Mouse (Mus musculus): ENCODE measurements around the gene Szt2.

DNA sequence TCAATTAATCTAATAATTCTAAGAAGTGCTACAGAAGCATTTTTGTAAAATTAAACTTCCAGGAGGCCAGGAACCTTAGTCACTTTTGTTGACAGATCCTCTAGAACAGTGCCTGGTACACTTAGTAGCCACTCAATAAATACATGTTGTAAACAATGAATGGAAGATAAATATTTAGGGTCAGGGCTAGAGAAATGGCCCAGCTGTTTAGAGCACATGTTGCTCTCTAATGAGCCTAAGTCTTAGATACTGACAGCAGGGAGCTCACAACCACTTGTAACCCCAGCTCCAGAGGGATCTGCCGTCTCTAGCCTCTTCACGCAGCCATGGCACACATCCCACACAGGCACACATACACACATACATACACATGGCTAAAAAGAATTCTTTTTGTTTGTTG is 88.4 kb downstream of the Szt2 start:
- TF ChIP-seq CTCF (IDR thresholded peaks at IDR 0.05; ENCODE audit: extremely low read depth, insufficient read depth, insufficient read length, insufficient replicate concordance), result no peak
- TF ChIP-seq POLR2A (IDR thresholded peaks at IDR 0.05; ENCODE audit: low read depth, low read length), result no peak

Data from spleen, adult 2 months (tissue).